Mouse (Mus musculus) intestine, embryonic 15.5 days (tissue): ENCODE results near the gene Ddx41. TPM values are rescaled to one million over a fixed set of nuclear protein-coding genes. Genes with fewer than 3 reads are reported as not detected.

Source experiments
- ATAC-seq: fragments of 200-750 bp; cut with Nextera tagmentation; 2 replicates; pipeline ENCODE4 v1.8.0; 2017; ENCODE audit warnings: moderate TSS enrichment, moderate library complexity
- H3K27ac ChIP-seq: fragments of 300-500 bp; sonication (generic); 2 replicates; pipeline ENCODE4 v1.5.1; 2015; ENCODE audit warnings: mild to moderate bottlenecking, inconsistent platforms
- H3K27me3 ChIP-seq: fragments of 300-500 bp; sonication (generic); replicated peaks from 2 replicates; pipeline ENCODE4 v1.6.1; 2015; ENCODE audit warnings: inconsistent platforms
- H3K36me3 ChIP-seq: fragments of 300-500 bp; sonication (generic); 2 replicates; pipeline ENCODE4 v1.6.1; 2015; ENCODE audit warnings: inconsistent platforms
- H3K4me1 ChIP-seq: fragments of 300-500 bp; sonication (generic); replicated peaks from 2 replicates; pipeline ENCODE4 v1.6.1; 2015; ENCODE audit warnings: inconsistent platforms
- H3K4me2 ChIP-seq: fragments of 300-500 bp; sonication (generic); replicated peaks from 2 replicates; pipeline ENCODE4 v1.6.1; 2015; ENCODE audit warnings: mild to moderate bottlenecking, inconsistent platforms
- H3K4me3 ChIP-seq: fragments of 300-500 bp; sonication (generic); replicated peaks from 2 replicates; pipeline ENCODE4 v1.5.1; 2015; ENCODE audit warnings: inconsistent platforms
- H3K9ac ChIP-seq: fragments of 300-500 bp; sonication (generic); 2 replicates; pipeline ENCODE4 v1.6.1; 2015; ENCODE audit warnings: inconsistent platforms
- H3K9me3 ChIP-seq: fragments of 300-500 bp; sonication (generic); 2 replicates; pipeline ENCODE4 v1.6.1; 2016; ENCODE audit warnings: inconsistent platforms
- WGBS: fragments of 180-500 bp; shearing (Covaris S2); methylation state at CpG from one replicate; pipeline ENCODE4 v1.1.7; 2015; 5-methylcytosine and 5-hydroxymethylcytosine counted together
- polyA plus RNA-seq: library from polyadenylated mRNA; unstranded; fragments of >200 nt; fragmentation: Nextera tagmentation; extraction: Ambion mirVana; gene quantifications from 2 replicates; pipeline ENCODE4 v1.2.1, GENCODE M21; 2015

Ddx41 gene
- polyA plus RNA-seq, 1 experiment from 2014 or later: 51.0 TPM

- H3K4me3 ChIP-seq: peak overlapping the region; percentile 94
Observed at GRCm38 (mm10) chr13:55535191-55535590, 1.3 kb downstream of the Ddx41 start.

DNA sequence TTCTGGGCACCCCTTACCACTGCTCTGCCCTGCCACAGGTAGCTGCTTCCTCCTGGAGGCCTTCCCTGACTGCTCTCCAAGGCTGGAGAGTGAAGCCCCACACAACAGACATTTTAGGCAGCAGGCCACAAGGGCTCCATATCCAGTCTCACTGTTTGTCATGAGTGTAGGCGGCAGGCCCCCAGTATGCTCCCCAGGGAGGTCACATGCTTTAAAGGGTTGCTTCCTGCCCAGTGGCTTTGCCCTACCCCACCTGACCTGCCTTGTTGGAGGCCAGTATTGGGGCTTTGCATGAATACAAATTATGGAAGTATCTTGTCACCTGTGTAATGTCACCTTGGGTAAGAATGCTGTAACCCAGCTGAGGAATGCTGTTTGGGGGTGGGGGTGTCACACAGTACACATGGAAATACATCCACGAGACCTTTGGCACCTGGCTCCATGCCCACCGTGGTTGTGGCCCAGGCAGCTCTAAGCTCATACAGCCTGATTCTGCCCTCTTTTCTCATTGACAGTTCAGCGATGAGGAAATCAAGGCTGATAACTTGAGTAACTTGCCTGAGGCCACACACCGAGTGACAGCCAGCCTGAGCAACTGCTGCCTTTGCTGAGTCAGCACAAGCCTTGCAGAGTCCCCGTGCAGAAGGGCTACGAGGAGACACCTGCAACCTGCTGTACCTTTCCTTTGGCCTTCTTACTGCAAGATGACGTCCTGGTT, 7.1 kb downstream of the Ddx41 start, which contains the start of gene Dok3:
Gene Dok3, minus strand, starts transcription at position 99 of the 718 bp plus-strand sequence.
- Histone ChIP-seq H3K9me3 (no peaks in the 10 kb centered on the region), H3K36me3 (peaks cover 39% of the 10 kb centered on the region; the same call in 1 of the 2 replicates), H3K27me3 (no peaks in the 10 kb centered on the region), H3K4me2 (no peak within 1 kb of the TSS), H3K4me3 (no peak within 1 kb of the TSS), H3K27ac (no peak within 1 kb of the TSS), H3K9ac (no peak within 1 kb of the TSS), H3K4me1 (no peaks in the 10 kb centered on the region)
- ATAC-seq: no peak
- WGBS: 74% methylated on average over 8 of the region's 8 CpGs

More at GRCm38 (mm10) chr13:55535191-55535590, 1.3 kb downstream of the Ddx41 start:
- Histone ChIP-seq H3K4me2 (peak overlapping the region; percentile 87), H3K36me3 (peaks cover 44% of the 10 kb centered on the region), H3K27ac (no peak overlapping the region), H3K9me3 (no peaks in the 10 kb centered on the region), H3K9ac (no peak overlapping the region), H3K4me1 (peaks cover 8% of the 10 kb centered on the region), H3K27me3 (no peaks in the 10 kb centered on the region)
- 92% methylated on average over 15 of the region's 15 CpGs for WGBS
- ATAC-seq: no peak

DNA sequence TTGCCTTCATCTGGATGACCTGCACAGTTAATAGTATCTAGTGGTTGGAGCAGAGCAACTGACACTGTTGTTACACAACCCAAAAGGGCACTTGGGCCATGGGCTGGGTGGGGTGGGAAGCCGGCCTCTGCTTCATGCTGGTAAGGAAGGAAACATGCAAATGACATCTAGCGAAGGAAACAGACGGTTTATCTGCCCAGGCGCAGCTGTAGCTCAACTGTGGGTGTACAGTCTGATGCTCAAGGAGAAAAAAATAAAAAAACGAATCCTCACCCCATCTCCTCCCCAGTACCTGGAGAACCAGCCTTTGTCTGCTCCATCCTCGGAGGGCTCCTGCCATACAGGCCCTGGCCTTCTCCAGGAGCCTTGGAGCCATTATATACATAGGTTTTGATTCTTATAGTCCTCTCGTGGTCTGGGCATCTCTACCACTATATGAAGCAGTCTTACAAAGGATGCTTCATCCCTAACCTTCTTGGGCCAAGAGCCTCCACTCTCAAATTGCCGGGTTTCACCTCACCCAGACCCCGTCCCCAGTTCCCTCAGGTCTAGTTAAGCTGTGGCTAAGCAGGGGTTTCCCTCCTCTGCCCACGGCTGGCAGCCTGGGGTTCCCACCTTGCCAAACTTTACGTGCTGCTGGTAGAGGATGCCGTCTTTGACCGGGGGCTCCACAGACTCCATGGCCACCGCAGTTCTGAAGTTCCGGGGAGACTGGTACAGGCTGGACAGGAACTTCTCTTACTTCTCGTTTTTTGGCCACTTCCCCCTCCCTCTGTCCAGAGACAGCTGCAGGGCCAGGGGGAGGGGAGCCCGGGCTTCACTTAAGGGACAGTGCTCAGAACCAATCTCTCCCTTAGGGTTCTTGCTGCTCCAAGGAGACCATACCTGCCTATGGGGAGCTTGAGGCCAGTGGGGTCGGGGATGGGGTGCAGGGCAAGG, 8.4 kb downstream of the Ddx41 start:
- Histone ChIP-seq H3K36me3 (peaks cover 30% of the 10 kb centered on the region; the same call in 1 of the 2 replicates), H3K27ac (no peak overlapping the region), H3K27me3 (no peaks in the 10 kb centered on the region), H3K9ac (no peak overlapping the region), H3K4me3 (no peak overlapping the region), H3K4me2 (no peak overlapping the region), H3K4me1 (no peaks in the 10 kb centered on the region; the same call in 1 of the 2 replicates), H3K9me3 (no peaks in the 10 kb centered on the region)
- WGBS: 78% methylated on average over 18 of the region's 18 CpGs
- no peak for ATAC-seq

DNA sequence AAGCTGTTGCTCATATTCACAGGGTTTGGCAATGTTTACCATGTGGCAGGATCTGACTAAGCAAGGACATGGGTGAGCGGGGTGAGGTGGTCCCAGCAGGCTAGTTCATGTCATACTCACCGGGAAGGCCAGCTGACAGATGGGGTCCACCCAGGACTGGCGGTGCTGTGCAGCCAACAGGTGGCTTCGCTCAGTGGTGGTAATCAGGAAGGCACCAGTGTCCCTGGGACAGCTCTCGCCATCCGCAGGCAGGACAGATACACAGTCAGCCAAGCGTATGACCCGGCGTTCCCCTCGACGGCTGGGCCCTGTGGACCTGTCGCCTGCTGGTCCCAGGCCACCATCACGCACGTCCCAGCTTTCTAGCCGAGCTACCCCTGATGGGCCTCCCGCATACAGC, 9.2 kb downstream of the Ddx41 start:
- H3K4me1 ChIP-seq: no peaks in the 10 kb centered on the region; the same call in 1 of the 2 replicates
- ATAC-seq: no peak
- H3K36me3 ChIP-seq: peaks cover 25% of the 10 kb centered on the region; the same call in 1 of the 2 replicates
- H3K27ac ChIP-seq: no peak overlapping the region
- 89% methylated on average over 16 of the region's 16 CpGs for WGBS
- no peak overlapping the region for H3K4me3 ChIP-seq
- H3K9ac ChIP-seq: no peak overlapping the region
- no peaks in the 10 kb centered on the region for H3K27me3 ChIP-seq
- no peak overlapping the region for H3K4me2 ChIP-seq
- no peaks in the 10 kb centered on the region for H3K9me3 ChIP-seq

DNA sequence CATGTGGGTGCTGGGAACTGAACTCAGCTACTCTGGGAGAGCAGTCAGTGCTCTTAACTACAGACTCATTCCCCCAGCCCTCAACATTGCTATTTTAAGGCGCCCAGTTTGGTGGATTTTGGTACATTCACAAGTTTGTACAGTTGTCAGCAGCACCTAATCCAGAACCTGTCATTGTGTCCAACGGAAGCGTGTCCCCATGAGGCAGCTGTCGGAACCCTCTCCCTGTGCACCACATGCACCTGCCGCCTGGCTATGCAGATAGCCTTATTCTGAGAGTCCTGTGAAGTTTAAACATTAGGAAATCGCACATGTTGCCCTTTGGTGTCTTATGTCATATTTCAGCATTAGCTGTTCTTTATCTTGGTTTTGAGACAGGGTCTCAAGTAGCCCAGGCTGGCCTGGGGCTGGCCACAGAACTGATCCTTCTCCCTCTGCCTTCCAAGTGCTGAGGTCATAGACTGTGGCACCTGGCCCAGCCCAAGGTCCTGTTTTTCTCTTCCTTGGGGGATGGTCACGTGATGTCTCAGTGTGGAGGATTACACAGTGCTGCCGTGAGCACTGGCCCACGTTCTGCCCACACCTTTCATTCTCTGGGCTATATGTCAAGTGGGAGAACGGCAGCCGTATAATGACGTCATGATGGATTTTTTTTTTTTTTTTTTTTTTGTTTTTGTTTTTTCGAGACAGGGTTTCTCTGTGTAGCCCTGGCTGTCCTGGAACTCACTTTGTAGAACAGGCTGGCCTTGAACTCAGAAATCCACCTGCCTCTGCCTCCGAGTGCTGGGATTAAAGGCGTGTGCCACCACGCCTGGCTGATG, 10.5 kb downstream of the Ddx41 start:
- Histone ChIP-seq H3K9me3 (no peaks in the 10 kb centered on the region), H3K27ac (no peak overlapping the region), H3K9ac (no peak overlapping the region), H3K4me2 (no peak overlapping the region), H3K4me1 (no peaks in the 10 kb centered on the region; the same call in 1 of the 2 replicates), H3K36me3 (peaks cover 15% of the 10 kb centered on the region; the same call in 1 of the 2 replicates), H3K27me3 (no peaks in the 10 kb centered on the region), H3K4me3 (no peak overlapping the region)
- no peak for ATAC-seq
- 70% methylated on average over 16 of the region's 16 CpGs for WGBS

DNA sequence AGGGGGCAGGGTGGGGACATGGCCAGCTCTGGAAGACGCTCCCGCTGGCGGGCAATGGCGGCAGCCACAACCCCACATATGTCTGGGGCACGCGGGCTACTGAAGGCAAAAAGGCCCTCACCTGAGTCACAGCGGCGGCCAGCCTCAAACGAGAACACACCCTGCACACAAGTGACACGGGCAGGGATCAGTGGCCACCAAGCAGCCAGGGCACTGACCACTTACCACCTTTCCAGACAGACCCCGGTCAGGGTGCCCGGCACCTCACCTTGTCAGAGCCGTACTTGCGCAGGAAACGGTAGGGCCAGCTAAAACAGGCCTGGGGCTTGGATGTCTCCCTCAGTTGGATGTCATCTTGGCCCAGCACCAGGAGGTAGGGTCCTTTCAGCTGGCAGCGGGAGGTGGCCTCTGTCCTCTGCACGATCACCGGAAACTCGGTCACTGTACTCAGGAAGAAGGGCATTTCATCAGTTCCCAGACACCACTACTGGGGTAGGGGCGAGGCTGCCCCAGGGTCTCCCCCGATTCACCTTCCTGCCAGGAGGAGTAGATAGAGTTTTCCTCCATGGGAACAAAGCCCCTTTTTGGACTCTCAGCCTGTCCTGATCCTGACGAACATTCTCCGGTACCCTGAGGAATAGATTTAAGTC, 12.4 kb downstream of the Ddx41 start:
- no peak overlapping the region for H3K4me2 ChIP-seq
- no peak overlapping the region for H3K27ac ChIP-seq
- no peaks in the 10 kb centered on the region for H3K9me3 ChIP-seq
- no peak overlapping the region for H3K4me3 ChIP-seq
- no peak overlapping the region for H3K9ac ChIP-seq
- ATAC-seq: no peak
- no peaks in the 10 kb centered on the region for H3K27me3 ChIP-seq
- no peaks in the 10 kb centered on the region for H3K36me3 ChIP-seq
- whole genome bisulfite sequencing: 89% methylated on average over 23 of the region's 23 CpGs
- H3K4me1 ChIP-seq: no peaks in the 10 kb centered on the region; the same call in 1 of the 2 replicates

DNA sequence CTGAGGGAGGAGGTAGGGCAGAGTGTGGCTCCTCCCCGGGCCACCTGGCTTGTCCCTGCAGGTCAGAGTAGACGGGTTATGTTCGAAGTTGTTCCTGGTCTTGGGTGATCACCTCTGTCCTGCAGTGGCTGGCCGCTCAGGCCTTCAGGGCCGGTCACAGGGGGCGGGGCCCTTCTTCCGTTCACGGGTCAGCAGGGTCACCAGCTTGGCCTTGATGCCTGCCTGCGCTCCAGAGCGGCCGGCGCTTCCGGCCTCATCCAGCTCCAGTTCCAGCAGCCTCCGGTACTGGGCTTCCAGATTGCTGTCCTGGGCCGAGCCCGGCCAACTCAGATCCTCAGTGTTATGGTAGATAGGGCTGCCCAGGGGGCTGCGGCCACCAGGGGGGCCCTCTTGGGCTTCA, 13.2 kb downstream of the Ddx41 start:
- Histone ChIP-seq H3K27ac (no peak overlapping the region), H3K4me1 (no peaks in the 10 kb centered on the region; the same call in 1 of the 2 replicates), H3K36me3 (no peaks in the 10 kb centered on the region), H3K4me3 (no peak overlapping the region), H3K27me3 (no peaks in the 10 kb centered on the region), H3K4me2 (no peak overlapping the region), H3K9me3 (no peaks in the 10 kb centered on the region), H3K9ac (no peak overlapping the region)
- ATAC-seq: no peak
- WGBS: 61% methylated on average over 17 of the region's 17 CpGs

DNA sequence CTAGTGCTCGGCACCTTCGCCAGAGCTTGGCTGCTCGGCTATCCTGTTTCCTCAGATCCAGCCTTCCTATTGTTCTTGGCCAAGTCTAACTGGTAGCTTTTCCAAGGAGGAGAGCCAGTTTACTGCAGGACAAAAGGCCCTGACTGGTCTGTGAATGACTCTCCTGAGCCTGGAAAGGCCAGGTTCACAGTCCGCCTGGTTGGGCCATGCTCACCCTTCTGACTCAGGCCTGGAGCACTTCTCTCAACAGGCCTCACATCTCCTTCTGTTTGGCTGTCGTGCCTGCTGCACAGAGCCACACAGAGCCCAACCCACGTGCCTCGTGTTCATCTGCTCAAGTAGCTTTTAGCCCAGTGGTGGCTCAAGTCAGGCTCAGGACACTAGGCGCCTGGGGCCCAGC, 13.7 kb downstream of the Ddx41 start:
- no peaks in the 10 kb centered on the region for H3K9me3 ChIP-seq
- H3K9ac ChIP-seq: no peak overlapping the region
- H3K27me3 ChIP-seq: no peaks in the 10 kb centered on the region
- H3K4me2 ChIP-seq: no peak overlapping the region
- H3K27ac ChIP-seq: no peak overlapping the region
- no peaks in the 10 kb centered on the region for H3K36me3 ChIP-seq
- no peak for ATAC-seq
- no peaks in the 10 kb centered on the region; the same call in 1 of the 2 replicates for H3K4me1 ChIP-seq
- 68% methylated on average over 8 of the region's 8 CpGs for WGBS
- H3K4me3 ChIP-seq: no peak overlapping the region

DNA sequence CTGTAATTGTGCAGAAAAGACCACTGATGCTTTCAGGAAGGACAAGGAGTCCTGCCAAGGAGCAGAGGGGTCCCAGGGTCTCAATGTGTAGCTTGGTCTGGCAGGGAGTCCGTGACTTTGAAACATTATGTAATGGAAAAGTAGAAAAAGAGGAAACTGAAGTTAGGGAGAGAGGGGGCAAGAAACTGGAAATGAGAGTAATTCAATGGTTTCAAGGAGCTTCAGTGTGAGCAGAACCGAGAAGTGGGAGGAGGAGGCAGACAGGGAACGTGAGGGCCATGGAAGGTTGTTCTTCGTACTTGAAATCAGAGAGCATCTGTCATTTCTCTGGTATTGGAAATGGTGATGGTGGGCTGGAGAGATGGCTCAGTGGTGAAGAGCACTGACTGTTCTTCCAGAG, 16.9 kb downstream of the Ddx41 start:
- H3K9me3 ChIP-seq: no peaks in the 10 kb centered on the region
- H3K9ac ChIP-seq: no peak overlapping the region
- no peak overlapping the region for H3K27ac ChIP-seq
- H3K4me2 ChIP-seq: no peak overlapping the region
- ATAC-seq: no peak
- H3K4me1 ChIP-seq: no peaks in the 10 kb centered on the region; the same call in 1 of the 2 replicates
- 78% methylated on average over 4 of the region's 4 CpGs for WGBS
- no peaks in the 10 kb centered on the region for H3K36me3 ChIP-seq
- no peaks in the 10 kb centered on the region for H3K27me3 ChIP-seq
- H3K4me3 ChIP-seq: no peak overlapping the region

DNA sequence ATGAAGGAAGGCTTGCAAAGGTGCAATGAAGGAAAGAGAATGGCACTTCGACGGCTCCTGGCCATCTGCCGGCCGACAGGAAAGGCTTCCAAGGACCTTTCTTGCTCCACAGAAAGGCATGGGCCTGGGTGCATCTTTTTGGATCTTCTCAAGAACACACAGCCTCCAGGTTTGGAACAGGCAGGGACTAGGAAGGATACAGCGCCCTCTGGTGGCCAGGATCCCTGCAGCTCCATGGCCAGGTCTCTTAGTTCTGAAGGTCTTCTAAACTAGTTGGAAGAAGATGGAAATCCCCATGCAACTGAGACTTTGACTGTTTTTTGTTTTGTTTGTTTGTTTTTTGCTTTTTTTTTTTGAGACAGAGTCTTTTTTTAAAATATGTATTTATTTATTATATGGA, 19.5 kb downstream of the Ddx41 start:
- Histone ChIP-seq H3K27ac (no peak overlapping the region), H3K4me1 (peaks cover 5% of the 10 kb centered on the region), H3K9me3 (no peaks in the 10 kb centered on the region), H3K4me2 (no peak overlapping the region), H3K4me3 (no peak overlapping the region), H3K9ac (no peak overlapping the region), H3K36me3 (no peaks in the 10 kb centered on the region), H3K27me3 (no peaks in the 10 kb centered on the region)
- WGBS: 5% methylated on average over 5 of the region's 5 CpGs
- ATAC-seq: no peak

- H3K36me3 ChIP-seq: 0 out of 2 replicates have a peak, but pooled peaks cover 1% of the 10 kb centered on the region
- H3K27ac ChIP-seq: no peak overlapping the region
- peak overlapping the region; percentile 81 for H3K4me2 ChIP-seq
- 38% methylated on average over 9 of the region's 9 CpGs for WGBS
- no peak for ATAC-seq
- no peaks in the 10 kb centered on the region for H3K27me3 ChIP-seq
- no peak overlapping the region for H3K9ac ChIP-seq
- H3K9me3 ChIP-seq: no peaks in the 10 kb centered on the region
- H3K4me1 ChIP-seq: peaks cover 25% of the 10 kb centered on the region
- H3K4me3 ChIP-seq: peak overlapping the region; percentile 72
Observed at GRCm38 (mm10) chr13:55513828-55514227, 22.6 kb downstream of the Ddx41 start.
